Mouse (Mus musculus) limb, embryonic 11.5 days (tissue): ENCODE data around the gene Eif1. TPM values are rescaled to one million over a fixed set of nuclear protein-coding genes. Genes with fewer than 3 reads are reported as not detected.

Experiments used
- ATAC-seq: fragments of 200-750 bp; cut with Nextera tagmentation; 2 replicates; pipeline ENCODE4 v1.8.0; 2017; ENCODE audit warnings: low read depth; ENCODE audit not compliant: insufficient number of reproducible peaks, low FRiP score, low TSS enrichment
- DNase-seq: peaks from one replicate; pipeline ENCODE4 v3.0.0-alpha.2; 2015; ENCODE audit warnings: low spot score
- H3K27ac ChIP-seq: fragments of 300-500 bp; sonication (generic); replicated peaks from 2 replicates; pipeline ENCODE4 v1.5.1; 2014; ENCODE audit warnings: low read depth, mild to moderate bottlenecking, low read length
- H3K27me3 ChIP-seq: fragments of 300-500 bp; sonication (generic); 2 replicates; pipeline ENCODE4 v1.6.1; 2014; ENCODE audit warnings: mild to moderate bottlenecking, low read length, mixed read lengths; ENCODE audit not compliant: control insufficient read depth, insufficient read depth
- H3K36me3 ChIP-seq: fragments of 300-500 bp; sonication (generic); 2 replicates; pipeline ENCODE4 v1.6.1; 2014; ENCODE audit warnings: mild to moderate bottlenecking, low read length, moderate library complexity, mixed read lengths; ENCODE audit not compliant: control insufficient read depth, insufficient read depth
- H3K4me1 ChIP-seq: fragments of 300-500 bp; sonication (generic); 2 replicates; pipeline ENCODE4 v1.6.1; 2014; ENCODE audit warnings: low read length, mixed read lengths; ENCODE audit not compliant: control insufficient read depth, insufficient read depth
- H3K4me2 ChIP-seq: fragments of 300-500 bp; sonication (generic); 2 replicates; pipeline ENCODE4 v1.6.1; 2014; ENCODE audit warnings: low read depth, mild to moderate bottlenecking, moderate library complexity; ENCODE audit not compliant: severe bottlenecking
- H3K4me3 ChIP-seq: fragments of 300-500 bp; sonication (generic); 2 replicates; pipeline ENCODE4 v1.5.1; 2014; ENCODE audit warnings: low read depth, low read length
- H3K9ac ChIP-seq: fragments of 300-500 bp; sonication (generic); 2 replicates; pipeline ENCODE4 v1.6.1; 2014; ENCODE audit warnings: mild to moderate bottlenecking, low read length
- H3K9me3 ChIP-seq: fragments of 300-500 bp; sonication (generic); 2 replicates; pipeline ENCODE4 v1.6.1; 2016; ENCODE audit warnings: low read length; ENCODE audit not compliant: control insufficient read depth
- WGBS: fragments of 180-500 bp; shearing (Covaris S2); extraction: QIAGEN DNeasy Blood & Tissue Kit; methylation state at CpG from one replicate; pipeline ENCODE4 v1.1.7; 2014; 5-methylcytosine and 5-hydroxymethylcytosine counted together
- polyA plus RNA-seq: library from polyadenylated mRNA; unstranded; fragments of >200 nt; fragmentation: Nextera tagmentation; extraction: Ambion mirVana; gene quantifications from 2 replicates; pipeline ENCODE4 v1.2.1, GENCODE M21; 2014

Eif1 gene
- polyA plus RNA-seq, 1 experiment from 2014 or later, result 1,642 TPM

DNA sequence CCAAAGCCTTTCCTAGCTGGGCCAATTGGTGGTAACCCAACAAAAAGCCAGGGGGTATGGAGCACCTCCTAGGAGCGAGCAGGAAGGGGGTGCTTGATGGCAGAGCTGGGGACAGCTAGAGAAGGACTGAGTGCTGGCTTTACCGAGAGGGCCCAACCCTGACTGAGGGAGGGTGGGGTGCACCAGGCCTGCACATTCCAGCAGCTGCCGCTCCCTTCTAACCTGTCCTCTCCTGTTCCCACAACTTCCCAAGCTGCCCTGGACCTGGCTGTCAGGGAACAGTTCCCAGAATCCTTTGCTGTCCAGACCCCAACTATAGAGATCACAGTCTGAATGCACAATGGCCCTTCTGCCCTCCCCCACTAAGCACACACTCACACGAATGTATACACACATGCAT is 34.7 kb upstream of the Eif1 start:
- H3K4me2 ChIP-seq, result no peak overlapping the region
- DNase-seq (no peak), ATAC-seq (no peak)
- no peak overlapping the region for H3K27ac ChIP-seq
- WGBS, result 80% methylated on average over 4 of the region's 4 CpGs
- H3K27me3 ChIP-seq, result no peaks in the 10 kb centered on the region
- H3K9ac ChIP-seq, result no peak overlapping the region; the same call in 1 of the 2 replicates
- H3K4me3 ChIP-seq, result no peak overlapping the region
- H3K9me3 ChIP-seq, result no peaks in the 10 kb centered on the region
- no peaks in the 10 kb centered on the region for H3K36me3 ChIP-seq
- no peaks in the 10 kb centered on the region for H3K4me1 ChIP-seq

DNA sequence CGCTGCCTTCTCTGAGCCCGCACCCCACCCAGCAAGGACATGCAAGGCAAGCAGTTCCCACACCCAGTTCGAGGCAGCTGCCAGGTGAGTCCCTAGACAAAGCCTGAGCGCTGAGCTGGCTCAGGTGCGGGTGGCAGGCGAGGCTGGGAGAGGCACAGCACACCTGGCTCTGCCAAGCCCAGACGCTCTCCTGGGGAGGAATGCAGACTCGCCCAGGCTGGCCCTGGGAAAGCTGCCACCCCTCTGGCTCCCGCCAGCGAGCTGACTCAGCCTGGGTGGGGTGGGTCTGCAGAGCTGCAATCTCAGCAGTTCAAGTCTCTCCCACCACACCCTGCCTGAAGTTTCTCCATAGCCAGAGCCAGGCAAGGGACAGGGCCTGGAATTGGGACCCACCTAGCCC is 32.7 kb upstream of the Eif1 start:
- H3K4me1 ChIP-seq, result no peaks in the 10 kb centered on the region
- no peak overlapping the region for H3K4me3 ChIP-seq
- no peaks in the 10 kb centered on the region for H3K27me3 ChIP-seq
- H3K36me3 ChIP-seq, result no peaks in the 10 kb centered on the region
- 37% methylated on average over 10 of the region's 10 CpGs for WGBS
- no peak for ATAC-seq
- no peaks in the 10 kb centered on the region for H3K9me3 ChIP-seq
- DNase-seq, result no peak
- no peak overlapping the region for H3K4me2 ChIP-seq
- no peak overlapping the region for H3K27ac ChIP-seq
- no peak overlapping the region for H3K9ac ChIP-seq

DNA sequence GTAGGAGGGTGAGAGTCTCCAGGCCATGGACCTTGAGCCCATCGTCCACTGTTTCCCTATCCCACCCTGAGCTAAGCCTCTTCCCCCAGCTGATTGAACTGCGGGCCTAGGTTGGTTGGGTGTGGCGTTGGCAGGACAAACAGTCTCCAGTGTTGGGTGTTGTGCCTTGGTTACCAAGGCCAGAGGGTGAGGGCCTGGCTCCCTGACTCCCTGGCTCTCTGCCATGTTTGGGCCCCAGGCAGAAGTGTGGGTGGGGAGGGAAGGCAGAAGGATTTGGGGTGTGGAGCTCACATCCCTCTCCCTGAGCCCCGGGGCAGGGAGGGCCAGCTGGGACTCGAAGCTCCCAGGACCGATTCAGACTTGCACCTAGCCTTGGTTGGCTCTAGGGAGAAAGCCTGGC is 30.7 kb upstream of the Eif1 start:
- H3K27ac ChIP-seq, result no peak overlapping the region
- no peaks in the 10 kb centered on the region for H3K27me3 ChIP-seq
- H3K9me3 ChIP-seq, result no peaks in the 10 kb centered on the region
- no peak for ATAC-seq
- no peak overlapping the region for H3K4me3 ChIP-seq
- no peak for DNase-seq
- WGBS, result 84% methylated on average over 6 of the region's 6 CpGs
- H3K4me2 ChIP-seq, result no peak overlapping the region
- no peaks in the 10 kb centered on the region for H3K36me3 ChIP-seq
- H3K9ac ChIP-seq, result no peak overlapping the region
- no peaks in the 10 kb centered on the region for H3K4me1 ChIP-seq

DNA sequence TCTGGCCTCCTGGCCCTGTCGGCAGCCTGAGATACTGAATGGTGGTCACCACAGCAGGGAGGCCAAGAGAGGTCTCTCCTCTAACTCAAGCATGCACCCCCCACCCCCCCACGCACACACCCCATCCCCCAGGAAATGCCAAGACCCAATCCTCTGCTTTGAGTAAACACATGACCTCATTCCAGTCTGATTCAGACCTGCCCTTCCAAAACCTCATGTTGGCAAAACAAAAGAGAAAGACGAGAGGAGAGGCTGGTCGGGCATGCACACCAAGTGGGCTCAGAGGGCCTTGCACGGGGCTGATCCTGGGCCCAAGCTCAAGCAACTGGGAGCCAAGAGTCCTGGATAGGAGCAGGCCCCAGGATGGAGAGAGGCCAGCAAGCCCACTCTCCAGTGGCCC is 29.4 kb upstream of the Eif1 start:
- Histone ChIP-seq H3K9me3 (no peaks in the 10 kb centered on the region), H3K4me3 (no peak overlapping the region), H3K4me1 (no peaks in the 10 kb centered on the region), H3K36me3 (no peaks in the 10 kb centered on the region), H3K27me3 (no peaks in the 10 kb centered on the region), H3K9ac (no peak overlapping the region), H3K27ac (no peak overlapping the region), H3K4me2 (no peak overlapping the region)
- ATAC-seq (no peak), DNase-seq (no peak)
- WGBS, result 71% methylated on average over 5 of the region's 5 CpGs

DNA sequence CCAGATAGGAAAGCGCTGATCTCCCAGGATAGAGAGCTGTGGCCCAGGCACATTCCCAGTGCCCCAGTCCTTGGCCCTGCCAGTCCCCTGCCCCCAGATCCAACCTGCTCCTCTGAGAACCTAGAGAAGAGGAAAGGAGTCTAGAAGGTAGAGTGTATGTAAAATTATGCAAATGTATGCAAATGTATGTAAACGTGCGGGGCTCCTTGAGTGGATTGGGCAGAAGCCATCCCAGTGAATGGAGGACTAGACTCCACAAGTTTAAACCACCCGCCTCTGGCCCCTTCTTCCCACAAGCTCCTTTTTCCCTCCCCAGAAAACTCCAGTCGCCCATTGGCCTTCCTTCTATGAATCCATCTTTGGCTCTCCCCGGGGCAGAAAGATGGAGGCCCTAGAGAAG is 26.8 kb upstream of the Eif1 start:
- WGBS, result 62% methylated on average over 6 of the region's 6 CpGs
- DNase-seq, result no peak
- H3K9me3 ChIP-seq, result no peaks in the 10 kb centered on the region

DNA sequence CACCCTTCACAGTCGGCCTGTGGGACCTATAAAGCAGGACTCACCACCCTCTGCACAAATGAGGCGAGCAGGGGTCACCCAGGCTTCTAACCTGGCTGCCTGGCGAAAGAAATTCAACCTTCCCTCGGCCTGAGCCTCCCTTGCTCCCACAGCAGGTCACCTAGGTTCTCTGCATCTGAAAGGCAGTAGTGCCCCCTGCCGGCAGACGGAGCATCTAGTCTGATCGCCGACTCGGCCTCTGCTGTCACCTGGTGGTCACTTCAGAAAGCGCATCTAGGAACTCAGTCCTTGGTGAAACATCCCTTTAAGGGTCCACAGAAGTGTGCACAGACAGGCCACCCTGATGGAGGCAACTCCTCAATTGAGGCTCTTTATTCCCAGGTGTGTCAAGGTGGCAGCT is 24.4 kb upstream of the Eif1 start:
- Histone ChIP-seq H3K4me1 (no peaks in the 10 kb centered on the region), H3K27me3 (no peaks in the 10 kb centered on the region), H3K36me3 (no peaks in the 10 kb centered on the region), H3K4me2 (no peak overlapping the region), H3K27ac (no peak overlapping the region), H3K9me3 (no peaks in the 10 kb centered on the region), H3K4me3 (no peak overlapping the region), H3K9ac (no peak overlapping the region)
- DNase-seq (peak; percentile 96), ATAC-seq (no peak)
- 7% methylated on average over 10 of the region's 10 CpGs for WGBS

More for the DNA sequence above, 26.8 kb upstream of the Eif1 start:
- H3K4me2 ChIP-seq, result no peak overlapping the region
- H3K9ac ChIP-seq, result no peak overlapping the region
- no peak for ATAC-seq
- H3K36me3 ChIP-seq, result no peaks in the 10 kb centered on the region
- no peak overlapping the region for H3K27ac ChIP-seq
- no peaks in the 10 kb centered on the region for H3K4me1 ChIP-seq
- no peaks in the 10 kb centered on the region for H3K27me3 ChIP-seq
- no peak overlapping the region for H3K4me3 ChIP-seq

DNA sequence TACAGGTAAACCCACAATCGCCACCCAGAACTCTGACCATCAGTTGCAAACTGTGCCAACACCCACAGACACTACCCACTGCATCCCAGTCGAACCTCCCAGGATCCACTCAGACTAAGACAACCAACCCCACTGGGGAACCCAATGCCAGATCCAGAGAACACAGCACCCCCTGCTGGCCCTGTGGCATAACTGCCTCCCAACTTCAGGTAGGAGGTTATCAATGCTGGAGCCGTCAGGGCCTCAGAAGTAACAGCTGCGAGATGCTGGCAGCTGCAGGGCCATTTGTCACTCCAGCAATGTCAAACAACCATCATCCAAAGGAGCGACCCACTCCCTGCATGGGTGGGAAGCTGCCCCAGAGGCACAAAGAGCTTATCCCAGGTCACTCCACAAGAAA is 21.9 kb upstream of the Eif1 start:
- peak overlapping the region; percentile 24; the same call in 1 of the 2 replicates for H3K4me2 ChIP-seq
- no peak overlapping the region for H3K27ac ChIP-seq
- H3K4me3 ChIP-seq, result no peak overlapping the region
- no peaks in the 10 kb centered on the region for H3K4me1 ChIP-seq
- WGBS, result 38% methylated on average over 5 of the region's 5 CpGs
- no peak overlapping the region for H3K9ac ChIP-seq
- DNase-seq (no peak), ATAC-seq (no peak)
- no peaks in the 10 kb centered on the region for H3K9me3 ChIP-seq
- H3K27me3 ChIP-seq, result no peaks in the 10 kb centered on the region
- H3K36me3 ChIP-seq, result no peaks in the 10 kb centered on the region

DNA sequence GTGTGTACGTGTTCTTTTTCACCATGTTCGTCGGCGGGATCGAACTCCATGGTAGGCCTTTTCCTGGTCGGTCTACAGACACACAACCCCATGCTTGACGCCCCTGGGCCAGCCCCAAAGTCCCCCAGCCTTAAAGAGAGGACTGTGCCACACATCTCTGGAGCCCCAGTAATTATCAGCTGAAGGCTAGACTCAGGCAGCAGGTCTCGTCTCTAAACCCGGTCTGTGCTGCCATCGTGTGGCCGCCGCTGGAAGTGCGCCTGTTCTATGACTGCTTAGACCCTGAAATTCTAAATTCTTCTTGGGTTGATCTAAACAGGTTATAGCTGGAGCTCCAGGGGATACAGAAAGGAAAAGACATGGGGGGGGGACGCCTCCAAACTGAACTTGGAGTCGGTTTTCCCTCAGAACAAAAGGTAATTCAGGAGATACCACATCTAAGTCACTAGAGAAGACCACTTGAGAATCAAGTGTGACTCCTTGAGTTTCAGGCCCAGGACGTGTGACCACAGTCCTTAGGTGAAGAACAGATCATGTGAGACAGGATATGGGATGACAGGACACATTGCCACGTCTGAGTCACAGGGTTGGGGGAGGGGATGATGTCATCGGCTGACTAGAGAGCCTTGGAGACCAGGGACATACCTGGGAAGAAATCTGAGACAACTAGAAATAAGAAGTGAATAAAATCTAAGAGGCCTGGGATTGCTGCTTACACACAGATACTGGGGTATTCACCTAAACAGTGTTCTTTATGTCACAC is 21.2 kb upstream of the Eif1 start:
- Histone ChIP-seq H3K9me3 (no peaks in the 10 kb centered on the region), H3K4me1 (no peaks in the 10 kb centered on the region), H3K27me3 (no peaks in the 10 kb centered on the region), H3K4me2 (peak overlapping the region; percentile 24), H3K36me3 (no peaks in the 10 kb centered on the region), H3K4me3 (no peak overlapping the region), H3K27ac (no peak overlapping the region), H3K9ac (no peak overlapping the region)
- ATAC-seq (no peak), DNase-seq (peak; percentile 92)
- WGBS, result 19% methylated on average over 18 of the region's 18 CpGs

DNA sequence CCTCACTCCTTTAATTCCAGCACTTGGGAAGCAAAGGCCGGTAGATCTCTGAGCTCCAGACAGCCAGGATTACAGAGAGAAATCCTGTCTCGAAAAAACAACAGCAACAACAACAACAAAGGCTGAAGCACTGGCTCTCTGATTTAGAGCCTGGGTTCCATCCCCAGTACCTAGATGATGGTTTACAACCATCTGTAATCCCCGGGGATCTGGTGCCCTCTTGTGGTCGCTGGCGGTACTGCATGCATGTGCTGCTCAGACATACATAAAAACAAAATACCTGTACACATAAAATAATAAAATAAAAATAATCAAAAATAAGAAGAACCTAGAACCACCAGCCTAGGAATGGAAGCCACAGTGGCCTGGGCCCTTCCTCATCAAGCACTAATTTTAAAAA is 19.4 kb upstream of the Eif1 start:
- 9% methylated on average over 5 of the region's 5 CpGs for WGBS
- H3K27me3 ChIP-seq, result no peaks in the 10 kb centered on the region
- no peak overlapping the region for H3K9ac ChIP-seq
- DNase-seq (peak; percentile 90), ATAC-seq (no peak)
- H3K4me1 ChIP-seq, result no peaks in the 10 kb centered on the region
- H3K27ac ChIP-seq, result no peak overlapping the region
- H3K4me3 ChIP-seq, result no peak overlapping the region
- no peaks in the 10 kb centered on the region for H3K9me3 ChIP-seq
- H3K4me2 ChIP-seq, result no peak overlapping the region
- no peaks in the 10 kb centered on the region for H3K36me3 ChIP-seq
